Mouse (Mus musculus) small intestine, adult 2 months (tissue): ENCODE data around the gene Prss12.

ENCODE experiments used
- CTCF ChIP-seq: fragments of 200-500 bp; IDR thresholded peaks from 2 replicates; pipeline ENCODE4 v1.5.1; 2012; ENCODE audit warnings: low read depth, mild to moderate bottlenecking, control low read depth, inconsistent platforms, low read length, moderate library complexity, mixed read lengths; ENCODE audit not compliant: insufficient replicate concordance, insufficient read length; ENCODE audit errors: extremely low read depth
- POLR2A ChIP-seq: fragments of 200-500 bp; IDR thresholded peaks from 2 replicates; pipeline ENCODE4 v1.6.1; 2012; ENCODE audit warnings: low read depth, mild to moderate bottlenecking, control low read depth, inconsistent platforms, low read length, moderate library complexity

- TF ChIP-seq CTCF = no peak
- TF ChIP-seq POLR2A = no peak
These were observed 60.3 kb downstream of the Prss12 start for GRCm38 (mm10) chr3:123506699-123507662.
